Mouse (Mus musculus) brain, embryonic 14.5 days (tissue): ENCODE results near the gene Osbpl9.

Experiments
- CTCF ChIP-seq: fragments of 200-500 bp; IDR thresholded peaks from 2 replicates; pipeline ENCODE4 v1.5.1; 2012; ENCODE audit warnings: inconsistent platforms, mild to moderate bottlenecking, moderate library complexity, borderline replicate concordance; ENCODE audit not compliant: insufficient read depth, insufficient read length; ENCODE audit errors: extremely low read depth
- POLR2A ChIP-seq: fragments of 200-500 bp; IDR thresholded peaks from 2 replicates; pipeline ENCODE4 v1.6.1; 2012; ENCODE audit warnings: mild to moderate bottlenecking, inconsistent platforms, borderline replicate concordance; ENCODE audit not compliant: poor library complexity, insufficient read depth, insufficient read length, severe bottlenecking; ENCODE audit errors: extremely low read depth

- TF ChIP-seq POLR2A, result no peak
- no peak for TF ChIP-seq CTCF
These were observed 27.8 kb upstream of the Osbpl9 start for GRCm38 (mm10) chr4:109229766-109230279.
